Mouse (Mus musculus) brain, adult 2 months (tissue): ENCODE measurements around the gene Srpr.
A peak's percentile ranks its signal among the peaks of the same experiment; 100 is the strongest.

Experiments
- DNase-seq: peaks from one replicate; pipeline ENCODE4 v3.0.0; 2011; ENCODE audit warnings: low read depth, low spot score

Gene Srpr

GRCm38 (mm10) chr9:35199772-35200471, at the start of gene Srpr, which contains the start of gene Tirap:
Gene Srpr, plus strand, starts transcription at chr9:35200175.
Gene Tirap, minus strand, starts transcription at chr9:35200291.
- peak; percentile 86 for DNase-seq

- DNase-seq = no peak
These were observed 47.1 kb upstream of the Srpr start for GRCm38 (mm10) chr9:35152923-35153322.

- peak; percentile 66 for DNase-seq
These were observed 43.8 kb upstream of the Srpr start for GRCm38 (mm10) chr9:35156002-35156710.

DNA sequence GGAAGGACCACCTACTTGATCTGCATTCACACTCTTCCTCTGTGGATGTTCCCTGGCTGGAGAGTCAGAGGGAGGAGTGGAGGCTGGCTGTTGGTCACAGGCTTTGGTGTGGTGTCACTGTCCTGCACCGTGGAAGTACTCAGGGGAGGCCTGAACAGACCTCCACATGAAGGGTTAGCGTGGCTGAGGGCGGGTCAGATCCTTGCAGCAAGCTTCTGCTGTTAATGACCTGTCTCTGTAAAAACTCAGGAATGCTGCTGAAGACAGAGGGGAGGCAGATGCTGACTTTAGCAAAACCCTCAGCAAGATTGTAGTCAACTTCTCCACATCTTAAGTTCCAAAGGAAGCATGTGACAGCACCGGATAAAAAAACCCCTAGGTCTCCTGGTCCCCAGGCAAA, 43.1 kb upstream of the Srpr start:
- DNase-seq = no peak

DNA sequence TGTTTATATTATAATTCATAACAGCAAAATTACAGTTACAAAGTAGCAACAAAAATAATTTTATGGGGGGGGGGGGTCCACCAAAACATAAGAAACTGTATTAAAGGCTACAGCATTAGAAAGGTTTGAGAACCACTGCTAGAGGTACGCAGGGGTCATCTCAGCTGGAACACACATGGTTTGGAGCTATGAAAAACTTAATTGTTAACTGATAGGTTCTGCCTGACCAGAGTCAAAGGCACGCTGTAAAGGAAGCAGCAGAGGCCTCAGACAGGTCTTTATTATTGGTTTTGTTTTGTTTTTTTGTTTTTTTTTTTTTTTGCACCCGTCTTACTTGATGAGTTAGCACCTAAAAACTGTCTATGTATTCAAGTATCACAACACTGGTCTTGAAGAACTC, 41.5 kb upstream of the Srpr start:
- DNase-seq = no peak

DNA sequence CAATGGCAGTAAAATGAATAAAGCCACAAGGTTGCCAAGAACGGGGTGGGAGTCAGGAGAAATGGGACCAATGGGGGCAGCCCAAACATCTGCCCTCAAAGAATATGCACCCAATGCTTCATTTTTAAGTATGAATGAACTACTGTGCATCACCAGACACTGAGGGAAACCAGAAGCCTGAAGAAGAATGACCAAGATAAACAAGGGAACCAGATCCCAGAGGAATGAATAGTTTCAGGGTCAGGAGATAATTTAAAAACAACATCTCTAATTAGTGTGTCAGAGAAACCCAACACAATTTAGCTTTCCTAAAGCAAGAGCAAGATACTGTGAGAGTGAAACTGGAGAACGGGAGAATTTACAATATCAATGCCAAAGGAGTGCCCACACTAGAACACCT, 39.3 kb upstream of the Srpr start:
- no peak for DNase-seq

DNA sequence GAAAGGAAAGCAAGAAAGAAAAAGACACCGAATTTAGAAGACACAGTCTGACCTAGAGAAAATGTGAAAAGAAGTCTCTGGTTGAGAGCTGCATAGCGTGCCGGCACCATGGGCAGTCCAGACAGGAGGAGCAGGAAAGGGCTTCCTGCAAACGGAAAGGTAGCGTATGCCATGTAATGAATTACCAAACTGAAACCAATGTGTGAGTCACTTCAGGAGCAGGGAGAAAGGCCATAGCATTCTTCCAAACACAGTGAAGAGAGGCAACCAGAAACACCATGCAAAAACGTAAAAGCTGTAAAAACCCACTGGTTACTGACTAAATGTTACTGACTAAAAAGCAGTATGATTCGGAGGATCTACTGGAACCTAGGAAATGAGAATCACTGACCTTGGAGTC, 38.3 kb upstream of the Srpr start:
- DNase-seq = no peak

DNA sequence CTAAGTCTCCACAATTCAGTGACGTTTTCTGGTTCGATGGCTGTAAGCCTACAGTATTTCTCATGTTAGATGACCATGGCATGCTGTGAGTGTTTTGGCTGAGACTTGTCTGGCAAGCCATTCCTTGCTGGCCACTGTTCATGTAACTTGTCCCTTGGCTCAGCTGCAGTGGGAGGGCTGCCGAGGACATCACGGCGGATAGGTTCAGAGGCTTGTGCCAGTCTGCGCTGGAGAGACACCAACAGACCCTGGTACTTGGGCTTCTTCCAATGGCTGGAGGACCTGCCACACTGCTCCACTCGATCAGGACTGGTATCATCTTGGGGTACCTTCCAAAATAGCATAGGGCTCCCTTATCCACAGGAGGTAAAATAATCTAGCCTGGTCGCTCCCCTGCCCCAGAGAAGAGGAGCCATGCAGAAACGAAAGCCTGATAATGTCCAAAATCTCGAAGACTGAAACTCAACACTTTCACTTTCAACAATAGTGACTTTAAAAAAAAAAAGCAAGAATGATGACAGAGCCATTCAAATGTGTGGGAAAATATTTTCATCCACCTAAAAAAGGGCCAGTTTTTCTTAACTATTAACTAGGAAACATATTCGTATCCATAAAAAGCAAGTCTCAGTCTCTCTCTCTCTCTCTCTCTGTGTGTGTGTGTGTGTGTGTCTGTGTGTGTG, 36.8 kb upstream of the Srpr start:
- peak; percentile 76 for DNase-seq

- no peak for DNase-seq
These were observed 35.7 kb upstream of the Srpr start for GRCm38 (mm10) chr9:35164142-35164874.

DNA sequence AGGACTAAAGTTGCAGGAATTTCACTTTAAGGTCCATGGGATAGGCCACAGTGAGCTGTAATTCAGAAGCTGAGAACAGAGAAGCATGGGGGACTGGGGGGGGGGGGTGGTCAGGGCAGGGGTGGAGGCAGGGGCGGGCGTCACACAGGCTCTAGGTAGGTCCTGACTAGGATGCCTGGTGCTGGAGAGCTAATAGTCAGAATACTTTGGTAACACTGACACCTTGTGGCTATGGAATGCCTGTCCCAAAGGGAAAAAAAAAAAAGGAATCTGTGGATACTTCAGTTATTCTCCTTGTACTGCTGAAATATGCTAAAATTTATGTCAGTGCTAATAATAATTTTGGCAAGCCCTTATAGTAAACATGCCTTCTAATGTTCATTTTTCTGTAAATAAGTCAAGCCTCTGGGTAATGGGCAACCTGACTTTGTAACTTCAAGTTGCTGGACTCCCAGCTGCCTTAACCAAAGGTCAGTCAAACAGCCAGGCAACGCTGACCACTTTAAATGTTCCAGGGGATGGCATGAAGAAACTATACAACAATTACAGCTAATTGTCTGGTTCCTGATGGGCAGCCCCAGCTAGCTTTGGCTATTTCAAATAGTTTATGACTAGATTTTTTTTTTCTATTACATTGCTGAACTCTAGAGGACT, 33.7 kb upstream of the Srpr start:
- peak; percentile 75 for DNase-seq

DNA sequence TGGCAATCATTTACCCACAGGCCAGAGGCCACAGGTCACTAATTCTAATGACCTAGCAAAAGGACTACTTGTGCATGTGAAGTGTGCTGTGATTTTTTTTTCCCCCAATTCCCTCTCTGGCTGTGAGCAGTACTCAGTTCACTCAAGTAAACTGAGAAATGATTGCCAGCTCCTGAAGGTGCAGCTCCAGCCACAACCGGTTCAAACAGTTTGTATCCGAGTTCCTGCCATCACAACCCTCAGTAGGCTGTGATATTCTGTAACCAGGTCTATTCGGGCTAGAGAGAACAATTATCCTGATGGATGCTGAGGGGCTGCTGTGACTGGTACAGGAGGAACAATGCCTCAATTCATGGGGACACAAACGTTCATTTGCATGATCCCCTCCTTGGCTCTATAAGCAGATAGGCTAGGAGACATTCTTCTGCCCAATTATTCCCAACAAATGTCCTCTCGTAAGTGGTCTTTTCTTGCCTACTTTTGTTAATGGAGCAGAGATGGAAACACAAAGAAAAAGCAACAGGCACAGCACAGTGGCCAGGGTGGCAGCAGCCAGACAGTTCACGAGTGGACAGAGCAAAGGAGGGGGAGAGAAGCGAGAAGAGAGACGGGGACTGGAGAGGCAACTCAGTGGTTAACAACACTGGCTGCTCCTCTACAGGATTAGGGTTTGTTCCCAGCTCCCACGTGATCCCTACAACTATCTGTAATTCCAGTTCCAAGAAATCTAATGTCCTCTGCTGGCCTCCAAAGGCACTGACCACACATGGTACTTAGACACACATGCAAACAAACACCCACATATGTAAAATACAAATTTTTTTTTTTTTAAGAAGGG, 33.0 kb upstream of the Srpr start:
- peak; percentile 81 for DNase-seq

GRCm38 (mm10) chr9:35170071-35170470, 29.9 kb upstream of the Srpr start:
- peak; percentile 62 for DNase-seq

DNA sequence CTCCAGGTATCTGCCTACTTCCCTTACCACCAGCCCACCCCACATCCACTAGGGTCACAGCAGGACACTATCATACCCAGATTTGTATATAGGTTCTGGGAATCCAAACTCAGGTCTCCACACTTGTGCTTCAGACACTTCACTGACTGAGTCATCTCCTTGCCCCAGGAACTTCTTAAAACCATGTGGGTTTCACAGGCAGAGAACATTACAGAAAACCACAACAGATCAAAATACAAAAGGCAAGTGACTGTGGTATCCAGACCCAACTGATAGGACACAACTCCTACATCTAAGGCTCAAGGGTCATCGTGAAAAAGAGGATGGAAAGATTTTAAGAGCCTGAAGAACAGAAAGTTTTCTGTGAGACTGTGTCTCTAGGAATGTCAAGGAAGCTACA, 26.6 kb upstream of the Srpr start:
- DNase-seq = no peak

DNA sequence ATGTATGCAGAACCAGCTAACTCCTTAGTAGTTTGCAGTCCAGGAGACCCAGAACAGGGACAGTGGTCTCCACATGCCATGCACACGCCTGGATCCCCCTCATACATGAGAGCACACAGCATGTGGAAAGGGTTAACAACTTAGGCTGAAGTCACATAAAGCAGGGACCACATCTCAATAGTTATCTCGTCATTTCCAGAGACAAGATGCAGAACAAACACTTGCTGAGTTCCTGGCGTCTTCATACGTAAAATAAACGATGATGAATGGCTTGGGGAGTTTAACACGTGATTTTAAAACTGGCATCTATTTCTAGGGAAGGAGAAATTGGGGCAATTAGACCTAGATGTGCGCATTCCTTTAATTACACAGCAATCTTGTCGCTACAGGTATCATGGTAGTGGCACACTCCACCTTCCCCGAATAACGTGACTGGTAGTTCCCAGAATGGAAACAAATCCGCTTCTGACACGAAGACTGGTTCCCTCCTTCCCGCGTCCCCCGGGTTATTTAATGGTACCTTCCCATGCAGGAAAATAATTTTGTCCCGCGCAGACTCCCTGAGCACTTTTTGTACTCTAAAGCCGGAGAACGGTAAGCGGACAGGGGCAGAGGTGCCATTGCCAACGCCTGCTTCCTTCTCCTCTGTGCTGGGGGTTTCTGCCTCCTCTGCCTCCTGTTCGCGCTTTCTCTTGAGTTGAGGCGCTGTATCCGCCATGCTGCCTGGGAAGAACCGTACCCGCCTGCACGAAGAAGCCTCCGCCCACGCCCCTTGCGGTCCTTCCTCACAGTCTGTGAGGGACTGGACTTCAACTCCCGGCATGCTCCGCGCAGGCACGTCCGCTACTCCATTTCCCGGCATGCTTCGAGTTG, 24.5 kb upstream of the Srpr start, which contains the start of gene Dcps:
Gene Dcps, minus strand, starts transcription at position 811 of the 873 bp plus-strand sequence.
- peak; percentile 99 for DNase-seq

DNA sequence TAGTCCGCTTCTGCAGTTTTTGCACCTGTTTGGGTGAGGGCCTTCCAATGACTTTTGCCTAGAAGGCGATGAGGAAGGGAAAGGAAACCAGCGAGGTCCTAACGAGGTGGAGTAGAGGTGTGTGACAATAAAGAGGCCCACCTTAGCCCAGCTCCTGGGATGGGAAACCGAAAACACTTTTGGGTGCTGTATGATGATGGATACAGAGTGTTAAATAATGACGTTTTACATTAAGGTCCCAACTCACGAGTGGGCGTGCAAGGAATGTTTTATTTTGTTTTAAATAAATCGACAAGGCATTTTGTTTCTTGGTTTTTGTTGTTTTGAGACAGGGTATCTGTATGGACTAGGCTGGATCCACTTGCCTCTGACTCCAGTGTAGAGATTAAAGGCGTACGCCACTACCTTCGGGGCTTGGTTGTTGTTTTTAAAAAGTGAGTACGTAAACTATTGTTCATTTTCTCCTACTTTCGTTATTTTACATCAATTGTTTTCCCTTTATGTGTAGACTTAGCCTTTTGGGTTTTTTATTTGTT, 23.8 kb upstream of the Srpr start:
- no peak for DNase-seq

DNA sequence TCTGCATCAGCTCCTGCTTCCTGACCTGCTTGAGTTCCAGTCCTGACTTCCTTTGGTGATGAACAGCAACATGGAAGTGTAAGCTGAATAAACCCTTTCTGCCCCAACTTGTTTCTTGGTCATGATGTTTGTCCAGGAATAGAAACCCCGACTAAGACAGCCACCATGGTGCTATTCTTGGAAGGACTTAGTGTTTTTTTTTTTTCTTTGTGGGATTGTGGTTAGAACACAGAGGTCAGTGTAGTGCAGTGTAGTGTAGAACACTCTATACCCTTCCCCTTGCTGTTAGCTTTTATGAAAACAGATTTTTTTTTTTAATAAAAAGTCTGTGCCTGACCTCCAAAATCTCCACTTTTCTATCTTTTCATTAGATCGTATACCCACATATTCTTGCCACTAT, 17.1 kb upstream of the Srpr start:
- DNase-seq = no peak

DNA sequence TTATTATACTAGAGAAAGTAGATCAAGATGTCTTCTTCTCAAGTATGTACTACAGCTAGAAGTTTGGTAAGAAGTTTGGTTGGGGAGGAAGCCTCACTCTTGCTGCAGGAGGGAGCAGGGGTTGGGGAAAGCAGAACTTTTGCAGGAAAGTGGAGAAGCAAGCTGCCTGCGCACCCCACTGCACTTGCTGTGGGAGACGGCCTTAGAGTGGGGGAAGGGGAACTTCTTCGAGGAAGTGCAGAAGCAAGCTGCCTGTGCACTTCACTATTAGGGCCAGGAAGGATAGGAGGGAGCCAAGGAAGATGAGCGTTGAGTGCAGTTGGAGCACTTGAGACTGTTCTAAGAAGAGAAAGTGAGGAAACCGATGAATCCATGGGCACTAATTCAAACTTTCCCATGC, 16.6 kb upstream of the Srpr start:
- DNase-seq = peak; percentile 22

DNA sequence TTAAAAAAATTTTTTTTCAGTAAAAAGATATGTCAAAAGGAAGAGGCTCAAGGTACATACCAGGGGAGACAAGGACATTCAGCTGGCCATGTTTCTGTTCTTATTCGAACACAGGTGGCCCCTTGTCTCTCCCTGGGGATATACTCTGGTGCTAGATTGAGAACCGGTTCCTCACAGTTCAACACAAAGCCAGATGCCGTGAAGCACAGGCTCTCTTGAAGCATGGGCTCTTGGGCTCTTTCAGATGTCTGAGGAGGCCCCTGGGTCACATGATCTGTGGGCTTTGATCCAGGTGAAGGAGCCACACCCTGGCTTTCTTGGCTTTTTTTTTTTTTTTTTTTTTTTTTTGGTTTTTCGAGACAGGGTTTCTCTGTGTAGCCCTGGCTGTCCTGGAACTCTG, 13.5 kb upstream of the Srpr start:
- DNase-seq = no peak

DNA sequence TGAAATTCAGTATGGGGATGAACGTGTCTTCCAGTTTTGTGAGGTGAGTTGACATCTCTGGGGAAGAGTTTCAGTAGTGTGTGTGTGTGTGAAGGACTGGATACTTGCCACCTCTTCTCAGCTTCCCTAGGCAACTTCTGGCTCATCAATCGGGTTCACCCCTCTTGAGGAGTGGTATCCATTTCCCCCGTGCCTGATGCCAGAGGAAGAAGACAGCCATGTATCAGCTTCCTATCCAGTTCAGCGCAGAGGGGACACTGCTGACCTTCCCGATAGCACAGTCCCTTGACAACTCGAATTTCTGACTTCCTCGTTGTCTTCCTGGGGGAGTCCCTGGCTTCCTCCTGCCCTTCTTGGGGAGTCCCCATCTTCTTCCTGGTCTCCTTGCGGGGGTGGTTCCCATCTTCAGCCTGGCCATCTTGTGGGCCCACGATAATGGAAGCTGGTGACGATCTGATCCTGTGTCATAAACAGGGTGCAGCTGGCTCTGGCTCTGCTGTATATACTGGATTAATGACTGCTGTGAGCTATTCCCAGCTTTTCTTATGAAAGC, 12.5 kb upstream of the Srpr start:
- DNase-seq = no peak
